Mouse (Mus musculus) MEL (cell line): ENCODE measurements around the gene Heph. TPM values are rescaled to one million over a fixed set of nuclear protein-coding genes. Genes with fewer than 3 reads are reported as not detected.

ENCODE experiments used
- DNase-seq: peaks from one replicate; pipeline ENCODE4 v3.0.0; 2011; ENCODE audit warnings: low read depth, low spot score
- H3K27ac ChIP-seq: 2 replicates; pipeline ENCODE4 v1.5.1; 2012; ENCODE audit warnings: low read depth, mild to moderate bottlenecking, control low read depth, low read length, moderate library complexity; ENCODE audit not compliant: control insufficient read depth
- H3K27me3 ChIP-seq, 2 experiments: fragments of 150-350 bp in 1 of 2; sonication (generic) in 1 of 2; 2 replicates each; pipeline ENCODE4 v1.6.1; 2012; ENCODE audit warnings: low read length in 2 of 2, mild to moderate bottlenecking in 2 of 2, improper control_type of control experiment in 1 of 2, moderate library complexity in 1 of 2; ENCODE audit not compliant: insufficient read depth in 2 of 2, control insufficient read depth in 1 of 2
- H3K36me3 ChIP-seq, 2 experiments: 2 replicates each; pipeline ENCODE4 v1.6.1; 2012 to 2014; ENCODE audit warnings: low read length in 2 of 2, improper control_type of control experiment in 1 of 2, inconsistent platforms in 1 of 2, mild to moderate bottlenecking in 1 of 2; ENCODE audit not compliant: insufficient read depth in 2 of 2, control insufficient read depth in 1 of 2
- H3K4me1 ChIP-seq, 2 experiments: fragments of 150-350 bp in 1 of 2; sonication (generic) in 1 of 2; 2 replicates each; pipeline ENCODE4 v1.6.1; 2012; ENCODE audit warnings: low read length in 2 of 2, improper control_type of control experiment in 1 of 2, mild to moderate bottlenecking in 1 of 2; ENCODE audit not compliant: insufficient read depth in 2 of 2, control insufficient read depth in 1 of 2
- H3K4me3 ChIP-seq, 2 experiments: fragments of 150-350 bp in 1 of 2; sonication (generic) in 1 of 2; 2 replicates each; pipeline ENCODE4 v1.5.1; 2012; ENCODE audit warnings: low read depth in 2 of 2, low read length in 2 of 2, mild to moderate bottlenecking in 2 of 2, moderate library complexity in 2 of 2, control low read depth in 1 of 2, improper control_type of control experiment in 1 of 2; ENCODE audit not compliant: control insufficient read depth in 1 of 2, insufficient read depth in 1 of 2
- H3K79me2 ChIP-seq: 2 replicates; pipeline ENCODE4 v1.6.1; 2012; ENCODE audit warnings: mild to moderate bottlenecking, low read length, moderate library complexity; ENCODE audit not compliant: control insufficient read depth, poor library complexity, insufficient read depth
- H3K9ac ChIP-seq: 2 replicates; pipeline ENCODE4 v1.6.1; 2012; ENCODE audit warnings: low read depth, mild to moderate bottlenecking, control low read depth, low read length, moderate library complexity; ENCODE audit not compliant: control insufficient read depth, poor library complexity, severe bottlenecking
- H3K9me3 ChIP-seq: fragments of 150-350 bp; sonication (generic); replicated peaks from 2 replicates; pipeline ENCODE4 v1.6.1; 2012; ENCODE audit warnings: mild to moderate bottlenecking, low read length, improper control_type of control experiment, moderate library complexity; ENCODE audit not compliant: insufficient read depth
- CTCF ChIP-seq, 3 experiments: IDR thresholded peaks in 2 of 3; conservative IDR thresholded peaks in 1 of 3; 2 replicates each; pipeline ENCODE4 v1.5.1; 2011 to 2012; ENCODE audit warnings: low read length in 3 of 3, low read depth in 2 of 3, mild to moderate bottlenecking in 2 of 3, improper control_type of control experiment in 1 of 3, inconsistent platforms in 1 of 3, mixed read lengths in 1 of 3, moderate library complexity in 1 of 3; ENCODE audit not compliant: control insufficient read depth in 1 of 3, insufficient read depth in 1 of 3, poor library complexity in 1 of 3, severe bottlenecking in 1 of 3
- JUND ChIP-seq: IDR thresholded peaks from 2 replicates; pipeline ENCODE4 v1.6.1; 2011; ENCODE audit warnings: low read depth, mild to moderate bottlenecking, improper control_type of control experiment, low read length
- MAZ ChIP-seq: IDR thresholded peaks from 2 replicates; pipeline ENCODE4 v1.6.1; 2012; ENCODE audit warnings: low read depth, mild to moderate bottlenecking, inconsistent platforms, low read length, improper control_type of control experiment
- MEF2A ChIP-seq: IDR thresholded peaks from 2 replicates; pipeline ENCODE4 v1.6.1; 2014; ENCODE audit warnings: low read depth, mild to moderate bottlenecking, inconsistent platforms, low read length, improper control_type of control experiment; ENCODE audit not compliant: poor library complexity, insufficient replicate concordance, severe bottlenecking; ENCODE audit errors: extremely low read depth
- MXI1 ChIP-seq: IDR thresholded peaks from 2 replicates; pipeline ENCODE4 v1.6.1; 2011; ENCODE audit warnings: mild to moderate bottlenecking, low read depth, low read length, improper control_type of control experiment
- MYB ChIP-seq: IDR thresholded peaks from 2 replicates; pipeline ENCODE4 v1.6.1; 2011; ENCODE audit warnings: mild to moderate bottlenecking, low read depth, low read length, improper control_type of control experiment
- RAD21 ChIP-seq: IDR thresholded peaks from 2 replicates; pipeline ENCODE4 v1.6.1; 2011; ENCODE audit warnings: mild to moderate bottlenecking, low read depth, low read length, improper control_type of control experiment
- USF2 ChIP-seq, 2 experiments: IDR thresholded peaks; 2 replicates each; pipeline ENCODE4 v1.6.1; 2011 to 2012; ENCODE audit warnings: improper control_type of control experiment in 2 of 2, low read length in 2 of 2, borderline replicate concordance in 1 of 2, inconsistent platforms in 1 of 2, low read depth in 1 of 2, mild to moderate bottlenecking in 1 of 2; ENCODE audit not compliant: insufficient read depth in 1 of 2
- polyA plus RNA-seq, 2 experiments: library from polyadenylated mRNA; stranded (reverse) in 1 of 2; unstranded in 1 of 2; fragments of >175 nt in 1 of 2; fragments of >200 nt in 1 of 2; gene quantifications; 2 replicates each; pipeline versions ENCODE4 v1.2.1 to v1.2.4; 2012; ENCODE audit warnings: low replicate concordance in 2 of 2, low read depth in 1 of 2; ENCODE audit not compliant: insufficient read length in 2 of 2, insufficient read depth in 1 of 2, missing spikeins in 1 of 2
- total RNA-seq: library from RNA; depleted of rRNA; stranded (reverse); fragments of 300-350 nt; gene quantifications from 2 replicates; pipeline ENCODE4 v1.2.3, GENCODE M21; 2012; rRNA removed

Gene Heph
- total and polyA plus RNA-seq, 3 experiments = not detected

- no peaks in the 10 kb centered on the region for H3K4me1 ChIP-seq
- no peaks in the 10 kb centered on the region for H3K9me3 ChIP-seq
- no peak within 1 kb of the TSS for H3K27ac ChIP-seq
- no peaks in the 10 kb centered on the region for H3K36me3 ChIP-seq
- H3K79me2 ChIP-seq = no peaks in the 10 kb centered on the region
- no peaks in the 10 kb centered on the region for H3K27me3 ChIP-seq
- TF ChIP-seq USF2 (IDR thresholded peaks at IDR 0.05; ENCODE audit: borderline replicate concordance in 1 of 2, insufficient read depth in 1 of 2, low read depth in 1 of 2, low read length in 2 of 2) (no peak), MAZ (no peak), RAD21 (no peak), MEF2A (no peak), MYB (no peak), JUND (no peak), MXI1 (no peak)
- no peak for DNase-seq
- no peak within 1 kb of the TSS for H3K9ac ChIP-seq
- no peak within 1 kb of the TSS for H3K4me3 ChIP-seq
Observed at GRCm38 (mm10) chrX:96456201-96456963, 1.2 kb downstream of the Heph start, which contains the start of gene Hsf3. Hsf3 (minus strand) TSS chrX:96456294.

- no peaks in the 10 kb centered on the region for H3K36me3 ChIP-seq
- H3K4me3 ChIP-seq = no peak overlapping the region
- H3K9ac ChIP-seq = no peak overlapping the region
- TF ChIP-seq USF2 (IDR thresholded peaks at IDR 0.05; ENCODE audit: borderline replicate concordance in 1 of 2, insufficient read depth in 1 of 2, low read depth in 1 of 2, low read length in 2 of 2) = no peak
- TF ChIP-seq CTCF (IDR thresholded peaks at IDR 0.05 in 2 of 3, conservative IDR thresholded peaks at IDR 0.05 in 1 of 3; ENCODE audit: control insufficient read depth in 1 of 3, insufficient read depth in 1 of 3, low read depth in 2 of 3, low read length in 3 of 3, poor library complexity in 1 of 3, severe bottlenecking in 1 of 3) = peak in 1 of 3 experiments; percentile 2; a peak in 1 of 6 replicates
- no peak for DNase-seq
- H3K9me3 ChIP-seq = no peaks in the 10 kb centered on the region
- H3K27me3 ChIP-seq = no peaks in the 10 kb centered on the region
- no peak overlapping the region for H3K27ac ChIP-seq
- no peaks in the 10 kb centered on the region for H3K4me1 ChIP-seq
- H3K79me2 ChIP-seq = no peaks in the 10 kb centered on the region
Observed at GRCm38 (mm10) chrX:96501580-96501979, 46.4 kb downstream of the Heph start.

Other genes with a start within 250 kb of the Heph start
- not detected in 2 replicates for gene Vsig4, start 161.9 kb upstream of the Heph start, total RNA-seq
- gene Vsig4, start 161.9 kb upstream of the Heph start, polyA plus RNA-seq = not detected
- gene Hsf3, start 935 bp downstream of the Heph start, total RNA-seq = not detected in 2 replicates
- gene Hsf3, start 935 bp downstream of the Heph start, polyA plus RNA-seq = not detected